Mouse (Mus musculus) hindbrain, embryonic 11.5 days (tissue): ENCODE data around the gene Wdsub1. TPM values are rescaled to one million over a fixed set of nuclear protein-coding genes. Genes with fewer than 3 reads are reported as not detected.

Source experiments
- ATAC-seq: fragments of 200-750 bp; cut with Nextera tagmentation; 2 replicates; pipeline ENCODE4 v1.8.0; 2017; ENCODE audit warnings: mild to moderate bottlenecking, moderate TSS enrichment, moderate library complexity; ENCODE audit not compliant: low FRiP score
- DNase-seq: peaks from one replicate; pipeline ENCODE4 v3.0.0-alpha.2; 2015; ENCODE audit warnings: low spot score
- H3K27ac ChIP-seq: fragments of 300-500 bp; sonication (generic); 2 replicates; pipeline ENCODE4 v1.5.1; 2014; ENCODE audit warnings: mild to moderate bottlenecking, low read depth, low read length
- H3K27me3 ChIP-seq: fragments of 300-500 bp; sonication (generic); 2 replicates; pipeline ENCODE4 v1.6.1; 2014; ENCODE audit warnings: mild to moderate bottlenecking, low read length, moderate library complexity, mixed read lengths; ENCODE audit not compliant: control insufficient read depth, insufficient read depth
- H3K36me3 ChIP-seq: fragments of 300-500 bp; sonication (generic); 2 replicates; pipeline ENCODE4 v1.6.1; 2014; ENCODE audit warnings: mild to moderate bottlenecking, low read length, moderate library complexity, mixed read lengths; ENCODE audit not compliant: control insufficient read depth, insufficient read depth
- H3K4me1 ChIP-seq: fragments of 300-500 bp; sonication (generic); replicated peaks from 2 replicates; pipeline ENCODE4 v1.6.1; 2014; ENCODE audit warnings: low read length, mixed read lengths; ENCODE audit not compliant: control insufficient read depth, insufficient read depth
- H3K4me2 ChIP-seq: fragments of 300-500 bp; sonication (generic); replicated peaks from 2 replicates; pipeline ENCODE4 v1.6.1; 2014; ENCODE audit warnings: mild to moderate bottlenecking, low read depth, low read length
- H3K4me3 ChIP-seq: fragments of 300-500 bp; sonication (generic); 2 replicates; pipeline ENCODE4 v1.5.1; 2014; ENCODE audit warnings: low read depth, low read length
- H3K9ac ChIP-seq: fragments of 300-500 bp; sonication (generic); 2 replicates; pipeline ENCODE4 v1.6.1; 2014; ENCODE audit warnings: low read depth, low read length
- H3K9me3 ChIP-seq: fragments of 300-500 bp; sonication (generic); 2 replicates; pipeline ENCODE4 v1.6.1; 2016; ENCODE audit warnings: low read length; ENCODE audit not compliant: control insufficient read depth
- WGBS: fragments of 180-500 bp; shearing (Covaris S2); extraction: QIAGEN DNeasy Blood & Tissue Kit; methylation state at CpG from one replicate; pipeline ENCODE4 v1.1.7; 2014; 5-methylcytosine and 5-hydroxymethylcytosine counted together
- polyA plus RNA-seq: library from polyadenylated mRNA; unstranded; fragments of >200 nt; fragmentation: Nextera tagmentation; extraction: Ambion mirVana; gene quantifications from 2 replicates; pipeline ENCODE4 v1.2.1, GENCODE M21; 2014

The Wdsub1 gene
- polyA plus RNA-seq, 1 experiment from 2014 or later, result 20.0 TPM

DNA sequence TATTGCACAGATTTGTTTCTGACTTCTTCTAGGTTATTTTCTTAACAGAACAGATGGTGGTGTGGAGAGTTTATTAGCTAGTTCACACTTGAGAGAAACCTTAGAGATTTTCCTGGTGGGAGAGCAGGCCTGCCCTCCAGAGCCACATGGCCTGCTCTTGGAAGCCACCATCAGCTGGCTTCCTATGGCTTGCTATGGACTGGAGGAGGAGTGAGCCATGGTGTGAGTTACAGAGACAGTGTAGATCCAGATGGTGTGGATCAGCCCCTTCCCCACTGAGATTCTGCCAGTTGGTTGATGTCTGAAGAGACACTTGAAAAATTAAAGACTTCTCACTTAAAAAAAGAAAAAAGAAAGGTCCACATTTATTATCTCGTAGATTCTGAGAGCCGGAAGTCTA lies 61.3 kb downstream of the Wdsub1 start:
- Histone ChIP-seq H3K9me3 (no peaks in the 10 kb centered on the region), H3K9ac (no peak overlapping the region), H3K27ac (no peak overlapping the region), H3K27me3 (no peaks in the 10 kb centered on the region), H3K4me2 (no peak overlapping the region), H3K4me3 (no peak overlapping the region), H3K36me3 (no peaks in the 10 kb centered on the region), H3K4me1 (no peaks in the 10 kb centered on the region)
- ATAC-seq, result no peak
- WGBS, result 96% methylated on average over 2 of the region's 2 CpGs
- DNase-seq, result no peak

DNA sequence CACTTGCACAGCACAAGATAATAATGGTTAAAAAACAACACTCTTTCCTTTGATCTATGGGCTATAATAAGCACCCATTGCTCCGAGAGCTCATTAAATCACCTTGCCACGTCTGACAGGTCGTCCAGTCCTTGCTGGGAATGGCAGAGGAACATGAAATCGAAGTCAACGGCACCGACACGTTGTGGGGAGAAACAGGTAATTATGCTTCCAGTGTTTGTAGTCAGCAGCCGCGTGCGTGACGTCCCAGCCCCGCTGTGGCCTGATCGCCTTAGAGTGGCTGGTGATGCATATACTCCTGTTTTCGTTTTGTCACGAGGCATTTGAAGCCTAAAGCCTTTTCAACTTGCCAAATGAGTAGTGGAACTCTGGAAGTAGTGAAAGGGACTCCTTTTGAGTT lies 62.3 kb downstream of the Wdsub1 start:
- no peaks in the 10 kb centered on the region for H3K4me1 ChIP-seq
- no peak overlapping the region for H3K9ac ChIP-seq
- no peak for DNase-seq
- H3K9me3 ChIP-seq, result no peaks in the 10 kb centered on the region
- H3K36me3 ChIP-seq, result no peaks in the 10 kb centered on the region
- 88% methylated on average over 15 of the region's 15 CpGs for WGBS
- no peak overlapping the region for H3K4me2 ChIP-seq
- ATAC-seq, result no peak
- H3K27ac ChIP-seq, result no peak overlapping the region
- H3K27me3 ChIP-seq, result no peaks in the 10 kb centered on the region
- no peak overlapping the region for H3K4me3 ChIP-seq

DNA sequence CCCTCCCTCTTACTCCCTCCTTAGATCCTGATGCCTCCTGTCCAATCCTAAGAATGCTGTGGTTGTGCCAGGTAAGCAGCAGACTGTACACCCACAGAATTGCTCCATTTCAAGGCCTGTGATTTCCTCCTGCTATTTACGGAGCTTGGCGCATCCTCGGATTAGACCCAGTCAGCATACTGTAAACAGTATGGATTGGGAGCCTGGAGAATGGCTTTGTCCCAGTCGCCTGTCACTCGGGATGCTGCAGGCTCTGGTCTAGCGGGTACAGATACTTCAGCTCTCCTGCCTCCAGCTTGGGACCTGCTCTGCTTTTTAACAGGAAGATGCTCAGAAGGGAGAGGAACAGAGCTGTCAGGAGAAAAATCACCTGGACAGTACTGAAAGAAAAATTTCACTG lies 63.0 kb downstream of the Wdsub1 start:
- Histone ChIP-seq H3K4me3 (no peak overlapping the region), H3K27ac (no peak overlapping the region), H3K4me2 (no peak overlapping the region), H3K4me1 (no peaks in the 10 kb centered on the region), H3K27me3 (no peaks in the 10 kb centered on the region), H3K9ac (no peak overlapping the region), H3K36me3 (no peaks in the 10 kb centered on the region), H3K9me3 (no peaks in the 10 kb centered on the region)
- no peak for DNase-seq
- no peak for ATAC-seq
- WGBS, result 91% methylated on average over 6 of the region's 6 CpGs

DNA sequence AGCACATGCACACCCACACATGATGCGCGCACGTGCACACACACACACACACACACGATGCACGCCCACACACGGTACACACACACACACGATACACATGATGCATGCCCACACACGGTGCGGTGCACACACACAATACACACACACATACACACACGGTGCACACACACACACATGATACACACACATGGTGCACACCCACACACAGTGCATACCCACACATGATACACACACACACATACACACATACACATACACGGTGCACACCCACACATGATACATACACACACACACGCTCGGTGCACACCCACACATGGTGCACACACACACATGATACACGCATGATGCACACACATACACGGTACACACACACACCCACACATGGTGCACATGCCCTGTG lies 63.7 kb downstream of the Wdsub1 start:
- no peak overlapping the region for H3K4me2 ChIP-seq
- no peak; the same call in 1 of the 2 replicates for ATAC-seq
- whole genome bisulfite sequencing, result 98% methylated on average over 15 of the region's 15 CpGs

DNA sequence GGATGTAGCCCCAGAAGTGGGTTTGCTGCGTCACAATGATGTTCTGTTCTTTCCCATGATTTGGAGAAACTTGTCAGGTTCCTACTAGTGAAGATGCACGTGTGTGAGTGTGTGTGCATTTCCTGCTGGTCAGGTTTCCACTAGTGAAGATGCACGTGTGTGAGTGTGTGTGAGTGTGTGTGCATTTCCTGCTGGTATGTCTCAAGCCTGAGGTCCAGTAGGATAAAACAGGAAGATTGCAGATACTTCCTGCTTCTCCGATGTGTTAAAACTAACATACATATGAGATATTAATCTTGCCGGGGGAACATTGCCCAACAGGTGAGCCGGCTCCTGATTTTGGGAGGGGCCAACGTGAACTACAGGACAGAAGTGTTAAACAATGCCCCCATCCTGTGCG lies 67.4 kb downstream of the Wdsub1 start:
- ATAC-seq (no peak), DNase-seq (no peak)
- Histone ChIP-seq H3K4me3 (no peak overlapping the region), H3K27ac (no peak overlapping the region), H3K4me1 (no peaks in the 10 kb centered on the region), H3K36me3 (no peaks in the 10 kb centered on the region), H3K9ac (no peak overlapping the region), H3K4me2 (no peak overlapping the region), H3K27me3 (no peaks in the 10 kb centered on the region), H3K9me3 (no peaks in the 10 kb centered on the region)
- 95% methylated on average over 8 of the region's 8 CpGs for WGBS

More for the DNA sequence above, 63.7 kb downstream of the Wdsub1 start:
- no peak for DNase-seq
- Histone ChIP-seq H3K9me3 (no peaks in the 10 kb centered on the region), H3K9ac (no peak overlapping the region), H3K36me3 (no peaks in the 10 kb centered on the region), H3K4me3 (no peak overlapping the region), H3K27me3 (no peaks in the 10 kb centered on the region), H3K4me1 (no peaks in the 10 kb centered on the region), H3K27ac (no peak overlapping the region)

DNA sequence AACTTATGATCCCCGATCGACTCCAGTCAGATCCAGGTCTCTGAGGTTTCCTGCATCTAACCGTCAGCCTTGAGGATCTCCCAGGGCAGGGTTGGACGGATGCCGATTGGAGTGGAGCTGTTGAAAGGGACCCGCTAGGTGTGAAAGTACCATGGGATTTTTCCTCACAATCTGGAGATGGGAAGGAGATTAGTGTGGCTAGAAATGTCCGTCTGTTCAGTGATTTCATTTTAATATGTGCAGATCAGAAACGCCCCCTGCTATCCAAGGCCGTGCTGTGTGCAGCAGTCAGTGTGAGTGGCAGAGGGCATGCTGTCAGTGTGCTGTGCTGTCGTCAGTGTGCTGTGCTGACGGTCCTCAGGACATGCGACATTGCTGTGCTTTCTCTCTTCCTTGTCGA lies 68.9 kb downstream of the Wdsub1 start:
- no peaks in the 10 kb centered on the region for H3K4me1 ChIP-seq
- WGBS, result 85% methylated on average over 13 of the region's 13 CpGs
- no peak overlapping the region for H3K9ac ChIP-seq
- H3K9me3 ChIP-seq, result no peaks in the 10 kb centered on the region
- H3K27me3 ChIP-seq, result no peaks in the 10 kb centered on the region
- DNase-seq, result no peak
- no peak for ATAC-seq
- H3K4me2 ChIP-seq, result no peak overlapping the region
- H3K27ac ChIP-seq, result no peak overlapping the region
- no peak overlapping the region for H3K4me3 ChIP-seq
- no peaks in the 10 kb centered on the region for H3K36me3 ChIP-seq

DNA sequence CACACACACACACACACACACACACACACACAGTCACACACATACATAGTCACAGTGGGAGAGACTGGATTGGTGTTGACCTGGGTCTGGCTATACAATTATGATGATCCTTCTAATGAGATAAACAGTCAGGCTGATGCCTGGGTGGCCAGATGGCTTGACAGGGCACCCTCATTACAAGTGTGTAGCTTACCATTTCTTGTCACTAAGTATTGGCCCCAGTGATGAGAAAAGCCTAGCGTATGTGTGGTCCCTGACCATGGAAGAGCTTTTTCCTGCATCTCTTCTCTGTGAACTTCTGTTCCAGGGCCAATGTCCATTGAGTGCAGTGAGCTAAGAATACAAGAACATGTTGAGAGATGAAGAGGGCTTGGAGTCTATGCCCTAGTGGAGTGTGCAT lies 69.8 kb downstream of the Wdsub1 start:
- ATAC-seq (no peak), DNase-seq (no peak)
- no peaks in the 10 kb centered on the region for H3K9me3 ChIP-seq
- no peaks in the 10 kb centered on the region for H3K4me1 ChIP-seq
- no peaks in the 10 kb centered on the region for H3K36me3 ChIP-seq
- H3K9ac ChIP-seq, result no peak overlapping the region
- 100% methylated on average over 1 of the region's 1 CpGs for WGBS
- H3K4me2 ChIP-seq, result no peak overlapping the region
- H3K4me3 ChIP-seq, result no peak overlapping the region
- no peak overlapping the region for H3K27ac ChIP-seq
- H3K27me3 ChIP-seq, result no peaks in the 10 kb centered on the region

DNA sequence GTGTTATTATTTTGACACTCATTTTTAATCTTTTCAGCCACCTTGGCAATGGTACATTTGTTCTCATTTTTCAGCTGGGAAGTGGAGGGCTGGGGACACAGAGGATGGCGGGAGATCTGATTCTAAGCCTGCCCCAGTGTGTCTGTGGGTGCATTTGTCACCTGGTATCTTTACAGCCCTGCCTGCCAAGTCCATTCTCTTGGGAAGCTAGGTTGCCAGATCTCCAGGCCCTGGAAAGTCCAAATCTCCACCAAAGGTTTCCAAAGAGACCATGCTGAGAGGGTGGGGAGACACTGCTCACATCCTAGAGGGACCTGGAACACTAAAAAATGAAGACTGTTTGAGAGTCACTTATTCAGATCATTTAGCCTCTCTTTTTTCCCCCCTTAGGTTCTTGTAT lies 71.1 kb downstream of the Wdsub1 start:
- Histone ChIP-seq H3K36me3 (no peaks in the 10 kb centered on the region), H3K4me2 (no peak overlapping the region)

DNA sequence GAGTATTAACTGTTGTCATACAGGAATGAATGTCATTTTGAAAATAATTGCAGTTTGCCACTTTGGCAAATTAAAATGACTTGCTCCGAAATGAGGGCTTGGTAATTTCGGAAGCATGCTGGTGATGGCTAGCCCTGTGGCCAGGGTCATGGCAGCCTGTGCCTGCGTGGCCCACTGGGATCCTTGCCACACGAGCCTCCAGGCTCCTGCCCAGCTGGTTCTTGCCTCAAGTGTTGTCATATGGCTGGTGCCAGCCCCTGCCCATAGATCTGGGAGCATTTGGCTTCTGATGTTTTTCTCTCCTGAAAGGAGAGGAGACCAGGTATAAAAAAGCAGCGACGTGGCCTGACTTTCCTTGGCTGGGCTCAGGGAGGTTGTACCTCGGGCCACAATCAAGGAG lies 72.4 kb downstream of the Wdsub1 start:
- H3K4me1 ChIP-seq, result no peaks in the 10 kb centered on the region
- no peaks in the 10 kb centered on the region for H3K27me3 ChIP-seq
- WGBS, result 87% methylated on average over 7 of the region's 7 CpGs
- no peak overlapping the region for H3K4me3 ChIP-seq
- no peak overlapping the region for H3K4me2 ChIP-seq
- H3K9me3 ChIP-seq, result no peaks in the 10 kb centered on the region
- ATAC-seq, result no peak
- H3K9ac ChIP-seq, result no peak overlapping the region
- no peak overlapping the region for H3K27ac ChIP-seq
- H3K36me3 ChIP-seq, result no peaks in the 10 kb centered on the region
- DNase-seq, result no peak

More for the DNA sequence above, 71.1 kb downstream of the Wdsub1 start:
- Histone ChIP-seq H3K9me3 (no peaks in the 10 kb centered on the region), H3K27ac (no peak overlapping the region), H3K27me3 (no peaks in the 10 kb centered on the region), H3K9ac (no peak overlapping the region), H3K4me1 (no peaks in the 10 kb centered on the region), H3K4me3 (no peak overlapping the region)
- DNase-seq (no peak), ATAC-seq (no peak)
- WGBS, result 80% methylated on average over 1 of the region's 1 CpGs
